ENCODE assay signal across 8 mouse cellular contexts in the genomic region with DNA sequence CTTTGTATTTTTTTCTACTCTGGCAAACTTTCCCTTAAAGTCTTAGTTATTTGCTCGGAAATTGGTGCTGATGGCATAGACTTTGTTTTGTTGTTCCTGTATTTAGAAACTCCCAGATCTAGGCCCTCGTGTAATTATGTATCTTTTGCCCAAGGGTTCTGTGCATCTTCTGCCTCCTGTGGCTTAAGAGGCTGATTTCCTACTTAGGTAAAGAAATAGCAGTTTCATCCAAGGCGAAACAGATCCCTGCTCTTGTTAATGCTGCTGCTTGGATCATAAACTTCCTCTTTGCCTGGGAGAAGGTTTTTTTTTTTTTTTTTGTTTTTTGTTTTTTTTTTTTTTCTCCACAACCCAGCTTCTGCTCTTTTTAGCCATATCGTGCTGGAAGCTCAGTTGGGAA. TPM values are rescaled to one million over a fixed set of nuclear protein-coding genes. Genes with fewer than 3 reads are reported as not detected.
DNase-seq lines count a peak whose midpoint lies in the region; ATAC-seq and TF ChIP-seq lines count a peak whose summit lies in the region.

No protein-coding gene starts in this region.

- DNase-seq in heart, postnatal 0 days (ENCODE audit: low spot score) = no peak
- DNase-seq in heart, adult 8-10 months (ENCODE audit: low spot score) = no peak
- DNase-seq in embryonic facial prominence, embryonic 10.5 days (ENCODE audit: low spot score) = no peak
- DNase-seq in hindbrain, embryonic 14.5 days (ENCODE audit: low spot score) = no peak
- no peak for DNase-seq in left cerebral cortex, adult 9 months (ENCODE audit: low spot score in 2 of 2)
- no peak for DNase-seq in cerebellum, postnatal 4 days (ENCODE audit: low spot score in 2 of 2)
- no peak for DNase-seq in layer of hippocampus, adult 9-10 months (ENCODE audit: low spot score)

- peak overlapping the region; percentile 99; the same call in 1 of the 2 replicates for H3K27ac ChIP-seq in heart, postnatal 0 days (ENCODE audit: low read depth)
- H3K27ac ChIP-seq in embryonic facial prominence, embryonic 10.5 days (replicated peaks) = no peak overlapping the region
- no peak overlapping the region for H3K27ac ChIP-seq in hindbrain, embryonic 14.5 days
- H3K27ac ChIP-seq in midbrain, embryonic 13.5 days = no peak overlapping the region

- H3K4me1 ChIP-seq in heart, postnatal 0 days (ENCODE audit: control insufficient read depth, insufficient read depth) = no peaks in the 10 kb centered on the region; the same call in 1 of the 2 replicates
- H3K4me1 ChIP-seq in embryonic facial prominence, embryonic 10.5 days = peaks cover 30% of the 10 kb centered on the region
- peaks cover 16% of the 10 kb centered on the region for H3K4me1 ChIP-seq in hindbrain, embryonic 14.5 days (replicated peaks; ENCODE audit: control insufficient read depth, insufficient read depth, low read length)
- peaks cover 36% of the 10 kb centered on the region for H3K4me1 ChIP-seq in midbrain, embryonic 13.5 days (replicated peaks)

- TF ChIP-seq CTCF in heart, postnatal 0 days (IDR thresholded peaks at IDR 0.05; ENCODE audit: low read depth) = no peak

- no peaks in the 10 kb centered on the region for H3K9me3 ChIP-seq in heart, postnatal 0 days (replicated peaks; ENCODE audit: control insufficient read depth, low read length)
- H3K9me3 ChIP-seq in embryonic facial prominence, embryonic 10.5 days = no peaks in the 10 kb centered on the region
- no peaks in the 10 kb centered on the region for H3K9me3 ChIP-seq in hindbrain, embryonic 14.5 days (ENCODE audit: control insufficient read depth, low read length)
- no peaks in the 10 kb centered on the region for H3K9me3 ChIP-seq in midbrain, embryonic 13.5 days

- 0 out of 2 replicates have a peak overlapping the region, but pooled peaks have one; percentile 85 for H3K9ac ChIP-seq in heart, postnatal 0 days (replicated peaks; ENCODE audit: low read depth, low read length)
- H3K9ac ChIP-seq in hindbrain, embryonic 14.5 days = no peak overlapping the region
- H3K9ac ChIP-seq in midbrain, embryonic 13.5 days (replicated peaks) = no peak overlapping the region

- TF ChIP-seq EP300 in heart, postnatal 0 days (IDR thresholded peaks at IDR 0.05; ENCODE audit: low read depth) = no peak

- peak overlapping the region; percentile 76; the same call in 1 of the 2 replicates for H3K4me3 ChIP-seq in heart, postnatal 0 days (ENCODE audit: low read depth, low read length)
- H3K4me3 ChIP-seq in embryonic facial prominence, embryonic 10.5 days = peak overlapping the region; percentile 89; the same call in 1 of the 2 replicates
- no peak overlapping the region for H3K4me3 ChIP-seq in hindbrain, embryonic 14.5 days (replicated peaks; ENCODE audit: low read length)
- no peak overlapping the region for H3K4me3 ChIP-seq in midbrain, embryonic 13.5 days (replicated peaks)

- no peaks in the 10 kb centered on the region for H3K36me3 ChIP-seq in heart, postnatal 0 days (replicated peaks; ENCODE audit: control insufficient read depth, insufficient read depth, low read length)
- 0 out of 2 replicates have a peak, but pooled peaks cover 4% of the 10 kb centered on the region for H3K36me3 ChIP-seq in embryonic facial prominence, embryonic 10.5 days (replicated peaks)
- H3K36me3 ChIP-seq in hindbrain, embryonic 14.5 days (replicated peaks; ENCODE audit: control insufficient read depth, insufficient read depth) = no peaks in the 10 kb centered on the region
- H3K36me3 ChIP-seq in midbrain, embryonic 13.5 days = no peaks in the 10 kb centered on the region

- 56% methylated on average over 4 of the region's 4 CpGs for WGBS in heart, postnatal 0 days
- 47% methylated on average over 4 of the region's 4 CpGs for WGBS in embryonic facial prominence, embryonic 10.5 days
- WGBS in hindbrain, embryonic 14.5 days = 49% methylated on average over 4 of the region's 4 CpGs
- WGBS in midbrain, embryonic 13.5 days = 55% methylated on average over 4 of the region's 4 CpGs

- H3K27me3 ChIP-seq in heart, postnatal 0 days (ENCODE audit: control insufficient read depth, insufficient read depth, low read length) = no peaks in the 10 kb centered on the region
- H3K27me3 ChIP-seq in embryonic facial prominence, embryonic 10.5 days (replicated peaks; ENCODE audit: low read depth, poor library complexity, severe bottlenecking) = no peaks in the 10 kb centered on the region
- no peaks in the 10 kb centered on the region for H3K27me3 ChIP-seq in hindbrain, embryonic 14.5 days (ENCODE audit: control insufficient read depth, insufficient read depth, low read length)
- no peaks in the 10 kb centered on the region for H3K27me3 ChIP-seq in midbrain, embryonic 13.5 days

- H3K4me2 ChIP-seq in heart, postnatal 0 days (ENCODE audit: low read depth, low read length) = peak overlapping the region; percentile 85
- H3K4me2 ChIP-seq in hindbrain, embryonic 14.5 days (replicated peaks) = peak overlapping the region; percentile 85
- H3K4me2 ChIP-seq in midbrain, embryonic 13.5 days (replicated peaks) = peak overlapping the region; percentile 86; the same call in 1 of the 2 replicates

- no peak for ATAC-seq in heart, postnatal 0 days (ENCODE audit: insufficient read depth, low read depth)
- ATAC-seq in hindbrain, embryonic 14.5 days (ENCODE audit: low FRiP score) = no peak
- ATAC-seq in midbrain, embryonic 13.5 days = no peak

RNA-seq across cellular contexts. Expression of a gene that starts 2.3 kb away (rescaled TPM):
- total RNA-seq in heart, postnatal 0 days (2014; rRNA removed; ENCODE audit: low replicate concordance) = 82.6 and 111 TPM in 2 replicates
- polyA plus RNA-seq in heart, postnatal 0 days (2015; fragmentation: Nextera tagmentation; extraction: Ambion mirVana) = 49.5 and 74.1 TPM in 2 replicates
- 10 to 100 TPM; 38.5 to 58.4 (median 49.5) TPM for total RNA-seq in heart, adult 8-10 months (2022)
- 69.8 and 78.0 TPM in 2 replicates for polyA plus RNA-seq in embryonic facial prominence, embryonic 10.5 days (2016; fragmentation: Nextera tagmentation; extraction: Ambion mirVana)
- polyA plus RNA-seq in hindbrain, embryonic 14.5 days (2014; fragmentation: Nextera tagmentation; extraction: Ambion mirVana) = 34.7 and 35.2 TPM in 2 replicates
- 45.3 and 52.6 TPM in 2 replicates for polyA plus RNA-seq in midbrain, embryonic 13.5 days (2015; fragmentation: Nextera tagmentation; extraction: Ambion mirVana)

Comparison
In these comparisons a context has a peak if more than half of its experiments do, and no peak if none do; other contexts are left out.
1. H3K4me3 ChIP-seq: peak in heart, postnatal 0 days (single experiment) and embryonic facial prominence, embryonic 10.5 days (single experiment); none in hindbrain, embryonic 14.5 days (single experiment) and midbrain, embryonic 13.5 days (single experiment).
2. Peak in every context shown above with its lines, with median percentiles within 50 percentile points of each other: H3K4me2 ChIP-seq.